Mouse (Mus musculus) stomach, postnatal 0 days (tissue): ENCODE data around the gene Zcchc24.

Experiments used
- CTCF ChIP-seq: IDR thresholded peaks from 2 replicates; pipeline ENCODE4 v1.5.1; 2016; ENCODE audit warnings: antibody characterized with exemption, low read depth, mild to moderate bottlenecking, moderate library complexity
- EP300 ChIP-seq: optimal IDR thresholded peaks from 2 replicates; pipeline ENCODE3; 2016; ENCODE audit warnings: antibody characterized with exemption

- TF ChIP-seq CTCF = peak; percentile 100
- TF ChIP-seq EP300 = no peak
Measured at GRCm38 (mm10) chr14:25693888-25694568, 74.8 kb downstream of the Zcchc24 start, which contains the start of gene Ppif.
